Mouse (Mus musculus) adrenal gland, adult 18-20 months (tissue): Measurements from ENCODE around the gene Tex48. TPM values are rescaled to one million over a fixed set of nuclear protein-coding genes. Genes with fewer than 3 reads are reported as not detected.
A peak's percentile ranks its signal among the peaks of the same experiment; 100 is the strongest.

Experiments
- DNase-seq, 2 experiments: peaks; one replicate each; pipeline ENCODE4 v3.0.0; 2021 to 2022; ENCODE audit warnings: low spot score in 2 of 2
- total RNA-seq, 2 experiments: library from RNA; stranded (reverse); gene quantifications; 1 replicate in 1 of 2; 2 replicates in 1 of 2; pipeline ENCODE4 v1.2.3; 2021

Tex48 gene
- total RNA-seq, 2 experiments from 2014 or later, result not detected

- no peak for DNase-seq
Measured at GRCm38 (mm10) chr4:63595259-63595658, 27.0 kb downstream of the Tex48 start.

GRCm38 (mm10) chr4:63594459-63595110, 27.6 kb downstream of the Tex48 start:
- DNase-seq, result no peak

- no peak for DNase-seq
Measured at GRCm38 (mm10) chr4:63590538-63590937, 31.7 kb downstream of the Tex48 start.

GRCm38 (mm10) chr4:63589987-63590386, 32.2 kb downstream of the Tex48 start:
- no peak for DNase-seq

GRCm38 (mm10) chr4:63586240-63586639, 36.0 kb downstream of the Tex48 start:
- DNase-seq, result no peak

DNA sequence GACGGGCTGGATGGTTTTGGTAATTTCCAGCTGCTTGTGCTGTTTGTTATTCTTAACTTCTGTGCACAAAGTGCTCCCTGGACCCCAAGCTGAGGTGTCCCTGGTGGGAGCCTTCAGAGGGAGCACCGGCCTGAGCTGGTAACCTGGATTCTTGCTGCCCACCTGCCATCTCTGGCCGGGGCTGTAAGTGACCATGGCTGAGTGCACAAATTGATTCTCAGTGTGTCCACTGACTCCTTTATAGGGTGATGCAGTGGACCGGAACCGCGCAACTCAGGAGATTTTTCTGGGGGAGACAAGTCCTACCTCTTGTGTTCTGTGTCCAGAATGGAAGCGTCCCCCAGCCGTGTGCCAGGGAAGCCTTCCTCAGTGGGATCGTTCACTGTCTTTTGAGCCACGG, 37.0 kb downstream of the Tex48 start:
- no peak for DNase-seq

- no peak for DNase-seq
Measured at GRCm38 (mm10) chr4:63582580-63582979, 39.6 kb downstream of the Tex48 start.

GRCm38 (mm10) chr4:63580078-63580477, 42.1 kb downstream of the Tex48 start:
- DNase-seq, result no peak

- DNase-seq, result no peak
Measured at GRCm38 (mm10) chr4:63579649-63580048, 42.6 kb downstream of the Tex48 start.

- DNase-seq, result no peak
Measured at GRCm38 (mm10) chr4:63572621-63573020, 49.6 kb downstream of the Tex48 start.

- no peak for DNase-seq
Measured at GRCm38 (mm10) chr4:63570208-63570781, 51.9 kb downstream of the Tex48 start.

DNA sequence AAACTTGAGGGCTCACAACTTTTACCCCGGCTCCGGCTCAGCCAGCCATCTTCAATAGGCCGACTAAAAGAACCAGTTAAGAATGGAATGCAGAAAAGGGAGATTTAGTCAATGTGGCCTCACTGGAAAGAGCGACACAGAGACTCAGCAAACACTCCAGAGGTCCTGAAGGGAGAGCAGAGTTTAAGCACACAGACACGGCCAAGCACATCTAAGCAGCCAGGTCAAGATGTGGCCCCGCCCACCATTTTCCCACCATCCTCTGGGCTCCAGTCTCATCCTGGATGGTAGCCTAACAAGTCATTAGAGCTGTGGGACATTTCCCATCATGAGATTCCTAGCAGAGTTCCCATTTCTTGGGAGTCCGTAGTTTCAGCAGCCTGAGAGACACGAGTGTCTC, 52.9 kb downstream of the Tex48 start:
- no peak for DNase-seq

GRCm38 (mm10) chr4:63567712-63568390, 54.4 kb downstream of the Tex48 start:
- no peak for DNase-seq

DNA sequence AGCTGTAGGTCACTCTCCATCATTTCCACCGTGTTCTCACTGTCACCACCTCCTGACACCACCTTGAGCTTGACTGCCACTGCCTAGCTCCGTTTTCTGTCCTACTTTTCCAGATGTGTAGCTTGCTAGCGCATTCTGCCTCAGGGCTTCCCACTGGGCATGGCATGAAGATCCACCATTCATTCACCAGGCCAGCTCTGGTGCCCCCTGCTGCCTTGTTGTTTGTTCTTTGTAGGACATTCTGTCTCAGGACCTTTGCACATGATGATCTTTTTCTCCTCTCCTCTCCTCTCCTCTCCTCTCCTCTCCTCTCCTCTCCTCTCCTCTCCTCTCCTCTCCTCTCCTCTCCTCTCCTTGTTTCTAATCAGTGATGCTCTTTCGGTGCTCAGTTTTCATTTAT, 59.5 kb downstream of the Tex48 start:
- no peak for DNase-seq

- no peak for DNase-seq
Measured at GRCm38 (mm10) chr4:63561861-63562675, 60.2 kb downstream of the Tex48 start.

GRCm38 (mm10) chr4:63560079-63560478, 62.1 kb downstream of the Tex48 start:
- DNase-seq, result no peak

DNA sequence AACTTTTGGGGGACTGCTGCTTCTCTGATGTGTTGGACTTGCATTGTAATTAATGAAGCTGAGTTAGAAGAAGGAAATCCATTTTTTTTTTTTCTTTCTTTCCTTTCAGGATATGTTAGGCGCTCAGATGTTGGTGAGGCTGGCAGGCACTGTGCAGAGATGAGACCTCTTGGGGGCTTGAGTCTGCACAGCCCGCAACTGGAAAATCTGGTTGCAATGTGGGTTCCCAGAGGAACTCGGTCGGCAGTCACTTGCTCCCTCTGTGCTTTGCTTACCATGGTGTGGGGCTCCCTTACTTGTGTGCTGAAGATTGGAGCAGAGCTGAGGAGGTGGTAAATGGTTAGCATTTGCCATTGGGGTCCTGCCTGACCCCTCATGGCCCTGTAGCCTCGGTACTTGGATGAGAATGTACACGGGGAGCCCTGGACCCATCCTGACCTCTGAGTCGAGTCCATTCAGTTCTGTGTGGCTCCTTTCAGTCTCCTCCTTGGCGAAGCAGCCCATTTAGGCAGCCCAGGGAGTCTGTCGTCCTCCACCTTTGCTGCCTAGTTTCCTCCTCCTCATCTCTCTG, 63.0 kb downstream of the Tex48 start:
- no peak for DNase-seq

DNA sequence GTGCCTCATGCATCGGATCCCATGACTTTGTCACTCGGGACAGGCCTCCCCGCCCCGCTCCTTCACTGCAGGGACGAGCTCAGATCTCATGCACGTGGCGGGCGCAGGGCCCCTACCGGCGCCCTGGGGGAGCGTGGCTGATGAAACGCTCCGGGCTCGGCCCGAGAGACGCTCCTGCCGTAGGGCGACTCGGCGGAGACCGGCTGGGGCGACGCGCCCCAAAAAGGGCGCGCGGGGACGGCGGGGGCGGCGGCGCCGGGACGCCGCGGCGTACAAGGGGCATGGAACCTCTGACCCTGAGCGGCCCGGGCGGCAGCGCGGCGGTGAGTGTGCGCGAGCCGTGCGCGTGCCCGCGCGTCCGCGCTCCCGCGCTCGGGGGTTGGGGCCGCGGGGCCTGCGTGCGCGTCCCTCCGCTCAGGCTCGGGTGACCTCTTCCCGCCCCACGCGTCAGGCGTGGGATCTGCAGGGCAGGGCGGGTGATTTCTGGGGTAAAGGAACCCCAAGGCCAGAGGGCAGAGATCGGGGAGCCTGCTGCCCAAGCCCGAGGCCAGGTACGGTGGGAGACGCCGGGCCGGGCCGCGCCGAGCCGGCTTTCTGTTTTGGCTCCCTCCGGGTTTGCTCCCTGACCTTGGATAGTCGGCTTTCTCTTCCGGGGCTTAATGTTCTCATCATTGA, 63.7 kb downstream of the Tex48 start, which contains the start of gene Tmem268:
Gene Tmem268, plus strand, starts transcription at position 375 of the 675 bp plus-strand sequence.
- peak; percentile 80 to 82 for DNase-seq

- DNase-seq, result no peak
Measured at GRCm38 (mm10) chr4:63557124-63558059, 64.8 kb downstream of the Tex48 start.
